Mouse (Mus musculus): ENCODE results near the gene Prrt1. TPM values are rescaled to one million over a fixed set of nuclear protein-coding genes. Genes with fewer than 3 reads are reported as not detected.

The Prrt1 gene
- polyA plus RNA-seq, 2 experiments from 2014 or later, result 1.4 to 2.2 TPM

GRCm38 (mm10) chr17:34599891-34600290, 29.4 kb upstream of the Prrt1 start:
- ATAC-seq, result no peak

GRCm38 (mm10) chr17:34601796-34602195, 27.5 kb upstream of the Prrt1 start:
- no peak for ATAC-seq

- peak; percentile 83 for ATAC-seq
These were observed 25.8 kb upstream of the Prrt1 start, which contains the start of gene Rnf5 for GRCm38 (mm10) chr17:34603375-34604060. Gene Rnf5 (minus strand): TSS chr17:34603690.

- peak; percentile 73 for ATAC-seq
These were observed 25.2 kb upstream of the Prrt1 start, which contains the start of gene Agpat1 for GRCm38 (mm10) chr17:34604061-34604508. Gene Agpat1 (plus strand): TSS chr17:34604262.

- no peak for ATAC-seq
These were observed 24.7 kb upstream of the Prrt1 start for GRCm38 (mm10) chr17:34604511-34605237.

- peak; percentile 23 for ATAC-seq
These were observed 23.7 kb upstream of the Prrt1 start for GRCm38 (mm10) chr17:34605609-34606008.

- ATAC-seq, result no peak
These were observed 22.9 kb upstream of the Prrt1 start for GRCm38 (mm10) chr17:34606186-34607039.

- no peak for ATAC-seq
These were observed 21.3 kb upstream of the Prrt1 start for GRCm38 (mm10) chr17:34607997-34608396.

- ATAC-seq, result no peak
These were observed 18.3 kb upstream of the Prrt1 start for GRCm38 (mm10) chr17:34611050-34611449.

GRCm38 (mm10) chr17:34613054-34613645, 16.2 kb upstream of the Prrt1 start:
- no peak for ATAC-seq

GRCm38 (mm10) chr17:34613830-34614229, 15.5 kb upstream of the Prrt1 start:
- no peak for ATAC-seq

- ATAC-seq, result no peak
These were observed 13.5 kb upstream of the Prrt1 start, which contains the start of gene Egfl8 for GRCm38 (mm10) chr17:34615871-34616270. Gene Egfl8 (minus strand): TSS chr17:34615971.

GRCm38 (mm10) chr17:34618999-34619398, 10.3 kb upstream of the Prrt1 start:
- peak; percentile 84 for ATAC-seq

- ATAC-seq, result no peak
These were observed 8.3 kb upstream of the Prrt1 start for GRCm38 (mm10) chr17:34621006-34621405.

GRCm38 (mm10) chr17:34623161-34623560, 6.2 kb upstream of the Prrt1 start:
- no peak for ATAC-seq

- no peak for ATAC-seq
These were observed 4.4 kb upstream of the Prrt1 start for GRCm38 (mm10) chr17:34624981-34625380.

GRCm38 (mm10) chr17:34626062-34626772, 3.1 kb upstream of the Prrt1 start:
- no peak for ATAC-seq

- peak; percentile 19 for ATAC-seq
These were observed 2.6 kb upstream of the Prrt1 start for GRCm38 (mm10) chr17:34626773-34627092.

- peak; percentile 62 for ATAC-seq
These were observed 2.0 kb upstream of the Prrt1 start for GRCm38 (mm10) chr17:34627093-34627942.

- ATAC-seq, result no peak
These were observed 1.2 kb upstream of the Prrt1 start, which contains the start of gene Ppt2 for GRCm38 (mm10) chr17:34627943-34628643. Gene Ppt2 (minus strand): TSS chr17:34628510.
